Mouse (Mus musculus): ENCODE results near the gene Slc7a11.

DNA sequence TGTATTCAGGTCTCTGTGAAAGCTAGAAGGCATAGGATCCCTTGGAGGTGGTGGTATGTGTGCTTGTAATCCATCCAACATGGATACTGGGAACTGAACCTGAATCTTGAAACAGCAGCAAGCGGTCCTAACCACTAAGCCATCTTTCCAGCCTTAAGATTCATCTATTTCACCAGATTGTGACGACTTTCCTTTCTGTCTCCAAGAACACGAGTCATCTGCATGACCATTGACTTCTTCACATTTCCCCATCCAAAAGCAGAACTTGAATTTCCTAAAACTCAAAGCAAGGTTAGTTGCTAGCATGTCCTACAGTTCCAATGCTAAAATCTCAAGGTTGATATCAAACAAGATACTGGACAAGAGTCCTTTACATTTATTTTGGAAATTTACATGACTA, 37.5 kb downstream of the Slc7a11 start:
- TF ChIP-seq GATA1 (IDR thresholded peaks at IDR 0.05; ENCODE audit: borderline replicate concordance, low read length) (no peak), FLI1 (IDR thresholded peaks at IDR 0.05; ENCODE audit: low read length) (no peak)

Measured in megakaryocyte, embryonic 14.5 days (primary cell).